Mouse (Mus musculus) stomach, embryonic 14.5 days (tissue): ENCODE measurements around the gene 1600002K03Rik. TPM values are rescaled to one million over a fixed set of nuclear protein-coding genes. Genes with fewer than 3 reads are reported as not detected.

Experiments
- ATAC-seq: fragments of 200-750 bp; cut with Nextera tagmentation; 2 replicates; pipeline ENCODE4 v1.8.0; 2017; ENCODE audit warnings: low read depth, moderate TSS enrichment; ENCODE audit not compliant: insufficient number of reproducible peaks, insufficient read depth, low FRiP score
- H3K27ac ChIP-seq: fragments of 300-500 bp; sonication (generic); 2 replicates; pipeline ENCODE4 v1.5.1; 2014; ENCODE audit warnings: mild to moderate bottlenecking, low read length, moderate library complexity, mixed read lengths
- H3K27me3 ChIP-seq: fragments of 300-500 bp; sonication (generic); 2 replicates; pipeline ENCODE4 v1.6.1; 2014; ENCODE audit warnings: low read length, control low read depth, mixed read lengths; ENCODE audit not compliant: control insufficient read depth, insufficient read depth
- H3K36me3 ChIP-seq: fragments of 300-500 bp; sonication (generic); 2 replicates; pipeline ENCODE4 v1.6.1; 2014; ENCODE audit warnings: mild to moderate bottlenecking, control low read depth, low read length, moderate library complexity, mixed read lengths; ENCODE audit not compliant: control insufficient read depth, insufficient read depth
- H3K4me1 ChIP-seq: fragments of 300-500 bp; sonication (generic); 2 replicates; pipeline ENCODE4 v1.6.1; 2014; ENCODE audit warnings: low read length, control low read depth, mixed read lengths; ENCODE audit not compliant: control insufficient read depth, insufficient read depth
- H3K4me2 ChIP-seq: fragments of 300-500 bp; sonication (generic); replicated peaks from 2 replicates; pipeline ENCODE4 v1.6.1; 2014; ENCODE audit warnings: low read depth, low read length, control low read depth
- H3K4me3 ChIP-seq: fragments of 300-500 bp; sonication (generic); 2 replicates; pipeline ENCODE4 v1.5.1; 2014; ENCODE audit warnings: low read depth, low read length, control low read depth
- H3K9ac ChIP-seq: fragments of 300-500 bp; sonication (generic); replicated peaks from 2 replicates; pipeline ENCODE4 v1.6.1; 2014; ENCODE audit warnings: low read depth, mild to moderate bottlenecking, control low read depth, low read length, moderate library complexity, mixed read lengths
- H3K9me3 ChIP-seq: fragments of 300-500 bp; sonication (generic); 2 replicates; pipeline ENCODE4 v1.6.1; 2016; ENCODE audit warnings: low read depth, low read length, control low read depth; ENCODE audit not compliant: control insufficient read depth
- WGBS: fragments of 180-500 bp; shearing (Covaris S2); extraction: QIAGEN DNeasy Blood & Tissue Kit; methylation state at CpG from one replicate; pipeline ENCODE4 v1.1.7; 2014; 5-methylcytosine and 5-hydroxymethylcytosine counted together
- polyA plus RNA-seq: library from polyadenylated mRNA; unstranded; fragments of >200 nt; fragmentation: Nextera tagmentation; extraction: Ambion mirVana; gene quantifications from 2 replicates; pipeline ENCODE4 v1.2.1, GENCODE M21; 2014

Gene 1600002K03Rik
- polyA plus RNA-seq, 1 experiment from 2014 or later = 13.9 TPM

- Histone ChIP-seq H3K4me2 (no peak overlapping the region), H3K4me1 (peaks cover 14% of the 10 kb centered on the region; the same call in 1 of the 2 replicates), H3K27me3 (0 out of 2 replicates have a peak, but pooled peaks cover 7% of the 10 kb centered on the region), H3K36me3 (peaks cover 40% of the 10 kb centered on the region), H3K9ac (no peak overlapping the region), H3K27ac (no peak overlapping the region), H3K9me3 (no peaks in the 10 kb centered on the region), H3K4me3 (no peak overlapping the region)
- ATAC-seq = no peak
- 77% methylated on average over 8 of the region's 8 CpGs for WGBS
Observed at GRCm38 (mm10) chr10:80133226-80133849, 39.4 kb upstream of the 1600002K03Rik start.

- no peak overlapping the region for H3K9ac ChIP-seq
- peaks cover 17% of the 10 kb centered on the region; the same call in 1 of the 2 replicates for H3K4me1 ChIP-seq
- H3K9me3 ChIP-seq = no peaks in the 10 kb centered on the region
- 87% methylated on average over 9 of the region's 9 CpGs for WGBS
- H3K27ac ChIP-seq = no peak overlapping the region
- no peak overlapping the region for H3K4me2 ChIP-seq
- no peak for ATAC-seq
- H3K4me3 ChIP-seq = no peak overlapping the region
- H3K36me3 ChIP-seq = peaks cover 29% of the 10 kb centered on the region
- H3K27me3 ChIP-seq = 0 out of 2 replicates have a peak, but pooled peaks cover 7% of the 10 kb centered on the region
Observed at GRCm38 (mm10) chr10:80134421-80134820, 38.3 kb upstream of the 1600002K03Rik start.

- Histone ChIP-seq H3K27ac (no peak overlapping the region), H3K27me3 (0 out of 2 replicates have a peak, but pooled peaks cover 7% of the 10 kb centered on the region), H3K36me3 (peaks cover 22% of the 10 kb centered on the region), H3K4me2 (no peak overlapping the region), H3K4me1 (peaks cover 13% of the 10 kb centered on the region; the same call in 1 of the 2 replicates), H3K9me3 (no peaks in the 10 kb centered on the region), H3K4me3 (no peak overlapping the region), H3K9ac (no peak overlapping the region)
- 85% methylated on average over 10 of the region's 10 CpGs for WGBS
- no peak for ATAC-seq
Observed at GRCm38 (mm10) chr10:80135161-80135560, 37.6 kb upstream of the 1600002K03Rik start.

- Histone ChIP-seq H3K27me3 (0 out of 2 replicates have a peak, but pooled peaks cover 7% of the 10 kb centered on the region), H3K4me3 (no peak overlapping the region), H3K36me3 (peaks cover 19% of the 10 kb centered on the region), H3K4me1 (peaks cover 13% of the 10 kb centered on the region; the same call in 1 of the 2 replicates), H3K9me3 (no peaks in the 10 kb centered on the region), H3K4me2 (no peak overlapping the region), H3K9ac (no peak overlapping the region), H3K27ac (no peak overlapping the region)
- WGBS = 97% methylated on average over 1 of the region's 1 CpGs
- ATAC-seq = no peak
Observed at GRCm38 (mm10) chr10:80135641-80136040, 37.1 kb upstream of the 1600002K03Rik start.

- Histone ChIP-seq H3K36me3 (peaks cover 11% of the 10 kb centered on the region), H3K9me3 (no peaks in the 10 kb centered on the region), H3K27me3 (0 out of 2 replicates have a peak, but pooled peaks cover 7% of the 10 kb centered on the region), H3K4me2 (peak overlapping the region; percentile 97), H3K4me1 (peaks cover 17% of the 10 kb centered on the region; the same call in 1 of the 2 replicates), H3K27ac (no peak overlapping the region), H3K4me3 (peak overlapping the region; percentile 73; the same call in 1 of the 2 replicates), H3K9ac (no peak overlapping the region; the same call in 1 of the 2 replicates)
- ATAC-seq = no peak
- WGBS = 14% methylated on average over 40 of the region's 49 CpGs
Observed at GRCm38 (mm10) chr10:80136179-80136951, 36.4 kb upstream of the 1600002K03Rik start.

- peak overlapping the region; percentile 73 for H3K4me3 ChIP-seq
- H3K27me3 ChIP-seq = 0 out of 2 replicates have a peak, but pooled peaks cover 7% of the 10 kb centered on the region
- WGBS = 5% methylated on average over 29 of the region's 29 CpGs
- no peak overlapping the region for H3K9ac ChIP-seq
- H3K36me3 ChIP-seq = peaks cover 7% of the 10 kb centered on the region
- H3K9me3 ChIP-seq = no peaks in the 10 kb centered on the region
- H3K27ac ChIP-seq = 0 out of 2 replicates have a peak overlapping the region, but pooled peaks have one; percentile 79
- no peak for ATAC-seq
- H3K4me2 ChIP-seq = peak overlapping the region; percentile 97
- peaks cover 17% of the 10 kb centered on the region; the same call in 1 of the 2 replicates for H3K4me1 ChIP-seq
Observed at GRCm38 (mm10) chr10:80136952-80137625, 35.7 kb upstream of the 1600002K03Rik start.

- Histone ChIP-seq H3K4me1 (peaks cover 19% of the 10 kb centered on the region; the same call in 1 of the 2 replicates), H3K36me3 (no peaks in the 10 kb centered on the region; the same call in 1 of the 2 replicates), H3K4me2 (peak overlapping the region; percentile 97), H3K27me3 (0 out of 2 replicates have a peak, but pooled peaks cover 7% of the 10 kb centered on the region), H3K27ac (peak overlapping the region; percentile 79; the same call in 1 of the 2 replicates), H3K9me3 (no peaks in the 10 kb centered on the region), H3K4me3 (peak overlapping the region; percentile 73), H3K9ac (peak overlapping the region; percentile 86)
- WGBS = 7% methylated on average over 29 of the region's 33 CpGs
- no peak for ATAC-seq
Observed at GRCm38 (mm10) chr10:80137626-80138552, 34.9 kb upstream of the 1600002K03Rik start.
